ENCODE assay signal across 9 mouse cellular contexts in the genomic region with DNA sequence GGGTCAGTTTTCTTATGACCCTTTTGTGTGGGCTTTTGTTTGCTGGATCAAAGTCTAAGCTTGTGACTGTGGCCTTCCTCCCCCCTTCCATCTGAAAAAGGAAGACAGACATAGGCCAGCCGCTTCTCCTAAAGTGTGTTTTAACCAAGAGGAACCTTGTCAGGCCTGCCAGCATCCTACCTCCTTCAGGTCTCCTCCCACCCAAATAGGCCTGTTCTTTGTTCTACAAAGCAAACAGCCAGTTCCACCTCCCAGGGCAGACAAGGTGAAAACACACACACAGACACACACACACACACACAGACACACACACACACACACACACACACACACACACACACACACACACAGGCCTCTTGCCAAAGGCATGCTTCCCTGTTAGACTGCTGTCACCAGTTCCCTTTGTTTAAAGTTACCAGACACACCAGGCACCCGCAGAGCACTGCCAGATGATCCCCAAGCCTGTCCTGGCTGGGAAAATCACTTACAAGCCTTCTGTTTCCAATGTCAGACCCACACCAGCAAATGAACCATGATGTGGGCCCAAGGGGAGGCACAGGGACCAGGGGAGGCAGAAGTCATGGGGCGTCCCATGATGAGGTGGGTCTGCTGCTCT.
DNase-seq lines count a peak whose midpoint lies in the region; ATAC-seq and TF ChIP-seq lines count a peak whose summit lies in the region.
"Had no signal": no experiment of that assay in that cellular context is flagged by ENCODE, and none has a peak within 500 bp of the region (broad histone marks: within the 10 kb centered on the region; RNA-seq: fewer than 3 reads in every experiment).

No protein-coding gene starts in this region.

- no peak overlapping the region for H3K4me2 ChIP-seq in heart, embryonic 16.5 days (ENCODE audit: low read depth, low read length)
- no peak overlapping the region for H3K4me2 ChIP-seq in intestine, embryonic 15.5 days (replicated peaks)

- no peaks in the 10 kb centered on the region for H3K27me3 ChIP-seq in heart, embryonic 16.5 days (ENCODE audit: control insufficient read depth, insufficient read depth, low read length)
- no peaks in the 10 kb centered on the region for H3K27me3 ChIP-seq in intestine, embryonic 15.5 days (replicated peaks)

- no peak for TF ChIP-seq CTCF in brain, embryonic 14.5 days (IDR thresholded peaks at IDR 0.05; ENCODE audit: borderline replicate concordance, extremely low read depth, insufficient read depth, insufficient read length)

- H3K27ac ChIP-seq in heart, embryonic 16.5 days (ENCODE audit: low read length) = peak overlapping the region; percentile 64
- H3K27ac ChIP-seq in intestine, embryonic 15.5 days = peak overlapping the region; percentile 38; the same call in 1 of the 2 replicates

- H3K36me3 ChIP-seq in heart, embryonic 16.5 days (ENCODE audit: control insufficient read depth, insufficient read depth) = peaks cover 10% of the 10 kb centered on the region
- no peaks in the 10 kb centered on the region for H3K36me3 ChIP-seq in intestine, embryonic 15.5 days

- no peak for TF ChIP-seq POLR2A in brain, embryonic 14.5 days (IDR thresholded peaks at IDR 0.05; ENCODE audit: borderline replicate concordance, extremely low read depth, insufficient read depth, insufficient read length, poor library complexity, severe bottlenecking)

- intact Hi-C loops in heart, postnatal 10 days (cut with DNase I) = no loop called here
- intact Hi-C loops in left cerebral cortex, postnatal 4 days (cut with DNase I) = no loop called here
- intact Hi-C loops in left cerebral cortex, postnatal 10 days (cut with DNase I) = no loop called here

- peaks cover 5% of the 10 kb centered on the region for H3K9me3 ChIP-seq in heart, embryonic 16.5 days (replicated peaks; ENCODE audit: control insufficient read depth, low read length)
- H3K9me3 ChIP-seq in intestine, embryonic 15.5 days = no peaks in the 10 kb centered on the region

- WGBS in heart, embryonic 16.5 days = 52% methylated on average over 3 of the region's 3 CpGs
- WGBS in intestine, embryonic 15.5 days = 51% methylated on average over 3 of the region's 3 CpGs

- H3K4me3 ChIP-seq in heart, embryonic 16.5 days (ENCODE audit: low read length) = no peak overlapping the region
- no peak overlapping the region for H3K4me3 ChIP-seq in intestine, embryonic 15.5 days (replicated peaks)

- 0 out of 2 replicates have a peak overlapping the region, but pooled peaks have one; percentile 14 for H3K9ac ChIP-seq in heart, embryonic 16.5 days (ENCODE audit: low read length)
- no peak overlapping the region for H3K9ac ChIP-seq in intestine, embryonic 15.5 days

- DNase-seq in heart, postnatal 10 days = no peak
- peak; percentile 17 for DNase-seq in left cerebral cortex, postnatal 4 days
- DNase-seq in left cerebral cortex, postnatal 10 days (ENCODE audit: extremely low spot score in 1 of 2, low spot score in 2 of 2) = no peak
- peak; percentile 61 for DNase-seq in brain, embryonic 14.5 days (ENCODE audit: low read depth)
- no peak for DNase-seq in ovary, postnatal 10 days (ENCODE audit: low spot score)
- DNase-seq: cerebellum, postnatal 36 days; gastrocnemius, postnatal 14 days had no signal

- peaks cover 29% of the 10 kb centered on the region for H3K4me1 ChIP-seq in heart, embryonic 16.5 days (ENCODE audit: control insufficient read depth, insufficient read depth, low read length)
- H3K4me1 ChIP-seq in intestine, embryonic 15.5 days (replicated peaks) = peaks cover 15% of the 10 kb centered on the region

- ATAC-seq in heart, embryonic 16.5 days (replicated peaks; ENCODE audit: extremely low read depth, insufficient read depth, low FRiP score) = no peak; the same call in 1 of the 2 replicates
- no peak for ATAC-seq in intestine, embryonic 15.5 days

Comparison
In these comparisons a context has a peak if more than half of its experiments do, and no peak if none do; other contexts are left out.
1. DNase-seq: peak in left cerebral cortex, postnatal 4 days (single experiment) and brain, embryonic 14.5 days (single experiment); none in heart, postnatal 10 days (0 of 2), left cerebral cortex, postnatal 10 days (0 of 2) and ovary, postnatal 10 days (single experiment).